14 mouse cellular contexts compared by ENCODE assay signal in the genomic region with DNA sequence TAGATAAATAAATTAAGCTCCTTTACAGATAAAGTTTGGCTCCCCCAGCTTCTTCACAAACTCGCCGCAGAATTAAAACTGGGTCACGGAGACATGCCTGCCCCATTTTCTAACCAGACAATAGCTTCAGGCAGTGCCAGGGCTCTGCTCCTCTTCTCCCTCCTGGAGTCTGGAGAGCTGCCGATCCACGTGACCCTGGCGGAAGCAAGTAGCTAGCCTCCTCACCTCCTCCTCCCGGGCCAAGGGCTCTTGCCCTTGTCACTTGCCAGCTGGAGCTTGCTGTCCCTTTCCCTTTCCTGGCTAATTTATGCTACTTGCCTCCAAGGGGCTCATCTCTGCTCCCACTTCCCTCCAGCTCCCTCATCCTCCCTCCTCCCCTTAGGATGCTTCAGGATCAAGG.
DNase-seq lines count a peak whose midpoint lies in the region; ATAC-seq and TF ChIP-seq lines count a peak whose summit lies in the region.
"Had no signal": no experiment of that assay in that cellular context is flagged by ENCODE, and none has a peak within 500 bp of the region (broad histone marks: within the 10 kb centered on the region; RNA-seq: fewer than 3 reads in every experiment).

No protein-coding gene starts in this region.

- no peaks in the 10 kb centered on the region for H3K36me3 ChIP-seq in kidney, adult 2 months (ENCODE audit: control insufficient read depth, insufficient read depth, low read length)
- no peaks in the 10 kb centered on the region for H3K36me3 ChIP-seq in kidney, embryonic 14.5 days (ENCODE audit: control insufficient read depth, insufficient read depth, low read length)
- H3K36me3 ChIP-seq in hindbrain, embryonic 10.5 days, result no peaks in the 10 kb centered on the region
- H3K36me3 ChIP-seq: embryonic facial prominence, embryonic 13.5 days; limb, embryonic 15.5 days had no signal

- H3K27me3 ChIP-seq in kidney, adult 2 months (replicated peaks; ENCODE audit: control insufficient read depth, insufficient read depth, low read length), result no peaks in the 10 kb centered on the region
- no peaks in the 10 kb centered on the region for H3K27me3 ChIP-seq in kidney, embryonic 14.5 days (ENCODE audit: control insufficient read depth, insufficient read depth, low read length)
- H3K27me3 ChIP-seq in cerebellum, adult 2 months (ENCODE audit: control insufficient read depth, insufficient read depth, low read length), result no peaks in the 10 kb centered on the region
- no peaks in the 10 kb centered on the region for H3K27me3 ChIP-seq in hindbrain, embryonic 10.5 days (ENCODE audit: insufficient read depth, poor library complexity, severe bottlenecking)
- H3K27me3 ChIP-seq: embryonic facial prominence, embryonic 13.5 days; limb, embryonic 15.5 days had no signal

- no peak overlapping the region for H3K4me3 ChIP-seq in kidney, adult 2 months (ENCODE audit: insufficient read depth, low read depth, low read length)
- H3K4me3 ChIP-seq in kidney, embryonic 14.5 days (ENCODE audit: low read length), result no peak overlapping the region
- H3K4me3 ChIP-seq in cerebellum, adult 2 months (replicated peaks; ENCODE audit: insufficient read depth, low read depth, low read length), result no peak overlapping the region
- no peak overlapping the region for H3K4me3 ChIP-seq in hindbrain, embryonic 10.5 days
- H3K4me3 ChIP-seq: embryonic facial prominence, embryonic 13.5 days; layer of hippocampus, adult 2 months; limb, embryonic 15.5 days had no signal

- no peak for TF ChIP-seq CTCF in kidney, adult 2 months (conservative IDR thresholded peaks at IDR 0.05; ENCODE audit: insufficient read depth, insufficient read length, low read depth, low read length)
- TF ChIP-seq CTCF in cerebellum, adult 2 months (IDR thresholded peaks at IDR 0.05; ENCODE audit: borderline replicate concordance, insufficient read depth, low read depth, low read length), result no peak

- peak; percentile 64 for DNase-seq in kidney, adult 2 months
- peak; percentile 55 to 77 for DNase-seq in cerebellum, adult 2 months
- DNase-seq in kidney, adult 8-10 months, result peak; percentile 1 to 55
- no peak for DNase-seq in hindbrain, embryonic 10.5 days (ENCODE audit: low spot score)
- no peak for DNase-seq in spleen, postnatal 14 days (ENCODE audit: low spot score in 2 of 2)
- DNase-seq in left cerebral cortex, postnatal 25 days (ENCODE audit: low spot score in 2 of 2), result no peak
- DNase-seq: heart, adult 18-20 months; lung, adult 2 months had no signal

- H3K4me1 ChIP-seq in kidney, adult 2 months (ENCODE audit: control insufficient read depth, insufficient read depth, low read length), result no peaks in the 10 kb centered on the region; the same call in 1 of the 2 replicates
- no peaks in the 10 kb centered on the region for H3K4me1 ChIP-seq in kidney, embryonic 14.5 days (ENCODE audit: control insufficient read depth, insufficient read depth, low read length)
- H3K4me1 ChIP-seq in cerebellum, adult 2 months (ENCODE audit: control insufficient read depth, insufficient read depth, low read length), result 0 out of 2 replicates have a peak, but pooled peaks cover 6% of the 10 kb centered on the region
- H3K4me1 ChIP-seq in hindbrain, embryonic 10.5 days (replicated peaks), result peaks cover 5% of the 10 kb centered on the region; the same call in 1 of the 2 replicates
- H3K4me1 ChIP-seq: embryonic facial prominence, embryonic 13.5 days; limb, embryonic 15.5 days had no signal

- peaks cover 10% of the 10 kb centered on the region for H3K9me3 ChIP-seq in kidney, embryonic 14.5 days (ENCODE audit: control insufficient read depth, low read length)
- H3K9me3 ChIP-seq in hindbrain, embryonic 10.5 days, result peaks cover 23% of the 10 kb centered on the region; the same call in 1 of the 2 replicates

- intact Hi-C loops in left cerebral cortex, postnatal 25 days (cut with DNase I), result no loop called here

- ATAC-seq in kidney, embryonic 14.5 days (ENCODE audit: low FRiP score, low TSS enrichment), result no peak
- ATAC-seq: hindbrain, embryonic 16.5 days; midbrain, embryonic 16.5 days had no signal

- TF ChIP-seq POLR2A in kidney, adult 2 months (IDR thresholded peaks at IDR 0.05; ENCODE audit: low read depth, low read length), result no peak
- no peak for TF ChIP-seq POLR2A in cerebellum, adult 2 months (IDR thresholded peaks at IDR 0.05; ENCODE audit: borderline replicate concordance, insufficient read depth, low read length)

- H3K9ac ChIP-seq in kidney, embryonic 14.5 days (ENCODE audit: low read depth, low read length), result no peak overlapping the region
- H3K9ac ChIP-seq: embryonic facial prominence, embryonic 13.5 days; limb, embryonic 15.5 days had no signal

- 49% methylated on average over 7 of the region's 7 CpGs for WGBS in kidney, adult 2 months
- WGBS in kidney, embryonic 14.5 days, result 58% methylated on average over 7 of the region's 7 CpGs
- WGBS in cerebellum, adult 2 months, result 35% methylated on average over 7 of the region's 7 CpGs
- 89% methylated on average over 7 of the region's 7 CpGs for WGBS in hindbrain, embryonic 10.5 days

- H3K4me2 ChIP-seq in kidney, embryonic 14.5 days (replicated peaks; ENCODE audit: low read depth, low read length), result no peak overlapping the region
- H3K4me2 ChIP-seq: embryonic facial prominence, embryonic 13.5 days; limb, embryonic 15.5 days had no signal

- H3K27ac ChIP-seq in kidney, adult 2 months (ENCODE audit: insufficient read depth, low read depth, low read length), result no peak overlapping the region
- H3K27ac ChIP-seq in kidney, embryonic 14.5 days (ENCODE audit: low read depth, low read length), result no peak overlapping the region
- H3K27ac ChIP-seq in cerebellum, adult 2 months (ENCODE audit: insufficient read depth, low read length), result no peak overlapping the region
- no peak overlapping the region for H3K27ac ChIP-seq in hindbrain, embryonic 10.5 days
- H3K27ac ChIP-seq: embryonic facial prominence, embryonic 13.5 days; layer of hippocampus, adult 2 months; limb, embryonic 15.5 days had no signal

Comparison
In these comparisons a context has a peak if more than half of its experiments do, and no peak if none do; other contexts are left out.
1. DNase-seq: peak in kidney, adult 2 months (single experiment), cerebellum, adult 2 months (2 of 2) and kidney, adult 8-10 months (2 of 2); none in hindbrain, embryonic 10.5 days (single experiment), spleen, postnatal 14 days (0 of 2) and left cerebral cortex, postnatal 25 days (0 of 2).